In the genomic region with DNA sequence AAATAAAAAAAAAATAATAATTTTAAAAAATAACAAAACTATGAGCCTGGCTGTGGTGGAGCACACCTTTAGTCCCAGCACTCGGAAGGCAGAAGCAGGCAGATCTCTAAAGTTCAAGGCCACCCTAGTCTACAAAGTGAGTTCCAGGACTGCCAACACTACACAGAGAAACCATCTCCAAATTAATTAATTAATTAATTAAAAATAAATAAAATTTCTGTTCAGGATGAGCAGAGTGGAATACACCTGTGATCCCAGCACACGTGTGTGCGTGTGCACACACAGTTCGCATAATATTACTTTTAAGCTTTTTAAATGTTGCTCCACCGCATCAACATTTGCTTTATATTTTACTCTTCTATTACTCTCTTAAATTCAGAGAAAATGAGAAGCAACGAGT, we compare ENCODE assay signal across 7 mouse cellular contexts. TPM values are rescaled to one million over a fixed set of nuclear protein-coding genes. Genes with fewer than 3 reads are reported as not detected.
DNase-seq lines count a peak whose midpoint lies in the region; ATAC-seq lines count a peak whose summit lies in the region.

No protein-coding gene starts in this region.

- DNase-seq in lung, postnatal 10 days, result no peak
- no peak for DNase-seq in forebrain, embryonic 11.5 days (ENCODE audit: low spot score)
- no peak for DNase-seq in adrenal gland, adult 8-10 months
- no peak for DNase-seq in frontal cortex, postnatal 25 days (ENCODE audit: low spot score in 2 of 2)

- no peak for ATAC-seq in lung, embryonic 16.5 days (ENCODE audit: low read depth)
- ATAC-seq in forebrain, embryonic 11.5 days (replicated peaks; ENCODE audit: low FRiP score), result peak; percentile 19; the same call in 1 of the 2 replicates
- no peak for ATAC-seq in limb, embryonic 13.5 days (ENCODE audit: low FRiP score, low read depth)
- no peak for ATAC-seq in stomach, embryonic 14.5 days (ENCODE audit: insufficient number of reproducible peaks, insufficient read depth, low FRiP score, low read depth)

- no peaks in the 10 kb centered on the region for H3K9me3 ChIP-seq in lung, embryonic 16.5 days (ENCODE audit: control insufficient read depth, low read length)
- no peaks in the 10 kb centered on the region for H3K9me3 ChIP-seq in forebrain, embryonic 11.5 days (ENCODE audit: control insufficient read depth, low read length)
- H3K9me3 ChIP-seq in limb, embryonic 13.5 days, result no peaks in the 10 kb centered on the region
- H3K9me3 ChIP-seq in stomach, embryonic 14.5 days (ENCODE audit: control insufficient read depth, low read depth, low read length), result no peaks in the 10 kb centered on the region

- peak overlapping the region; percentile 94 for H3K4me3 ChIP-seq in lung, embryonic 16.5 days (ENCODE audit: low read length)
- H3K4me3 ChIP-seq in forebrain, embryonic 11.5 days (ENCODE audit: low read depth, low read length), result peak overlapping the region; percentile 83
- H3K4me3 ChIP-seq in limb, embryonic 13.5 days, result peak overlapping the region; percentile 94
- H3K4me3 ChIP-seq in stomach, embryonic 14.5 days (ENCODE audit: low read depth, low read length), result peak overlapping the region; percentile 95

- peak overlapping the region; percentile 83; the same call in 1 of the 2 replicates for H3K27ac ChIP-seq in lung, embryonic 16.5 days (ENCODE audit: low read length)
- H3K27ac ChIP-seq in forebrain, embryonic 11.5 days (ENCODE audit: low read depth, low read length), result no peak overlapping the region
- peak overlapping the region; percentile 86; the same call in 1 of the 2 replicates for H3K27ac ChIP-seq in limb, embryonic 13.5 days
- no peak overlapping the region; the same call in 1 of the 2 replicates for H3K27ac ChIP-seq in stomach, embryonic 14.5 days (ENCODE audit: low read length)

- H3K4me2 ChIP-seq in lung, embryonic 16.5 days (ENCODE audit: low read depth, low read length), result peak overlapping the region; percentile 80
- H3K4me2 ChIP-seq in forebrain, embryonic 11.5 days (ENCODE audit: low read depth, low read length, severe bottlenecking), result peak overlapping the region; percentile 67
- peak overlapping the region; percentile 73 for H3K4me2 ChIP-seq in limb, embryonic 13.5 days (replicated peaks)
- peak overlapping the region; percentile 52 for H3K4me2 ChIP-seq in stomach, embryonic 14.5 days (replicated peaks; ENCODE audit: low read depth, low read length)

- peaks cover 11% of the 10 kb centered on the region for H3K36me3 ChIP-seq in lung, embryonic 16.5 days (ENCODE audit: control insufficient read depth, insufficient read depth, low read length)
- H3K36me3 ChIP-seq in forebrain, embryonic 11.5 days (ENCODE audit: control insufficient read depth, insufficient read depth, low read length), result no peaks in the 10 kb centered on the region; the same call in 1 of the 2 replicates
- H3K36me3 ChIP-seq in limb, embryonic 13.5 days, result peaks cover 21% of the 10 kb centered on the region
- H3K36me3 ChIP-seq in stomach, embryonic 14.5 days (ENCODE audit: control insufficient read depth, insufficient read depth, low read length), result peaks cover 18% of the 10 kb centered on the region

- H3K27me3 ChIP-seq in lung, embryonic 16.5 days (ENCODE audit: control insufficient read depth, insufficient read depth, low read depth, low read length), result no peaks in the 10 kb centered on the region
- no peaks in the 10 kb centered on the region for H3K27me3 ChIP-seq in forebrain, embryonic 11.5 days (ENCODE audit: control insufficient read depth, insufficient read depth, low read length)
- no peaks in the 10 kb centered on the region for H3K27me3 ChIP-seq in limb, embryonic 13.5 days
- H3K27me3 ChIP-seq in stomach, embryonic 14.5 days (ENCODE audit: control insufficient read depth, insufficient read depth, low read length), result no peaks in the 10 kb centered on the region

- H3K9ac ChIP-seq in lung, embryonic 16.5 days (ENCODE audit: low read length), result peak overlapping the region; percentile 92
- peak overlapping the region; percentile 93 for H3K9ac ChIP-seq in forebrain, embryonic 11.5 days (ENCODE audit: low read length)
- H3K9ac ChIP-seq in limb, embryonic 13.5 days, result peak overlapping the region; percentile 92
- peak overlapping the region; percentile 78 for H3K9ac ChIP-seq in stomach, embryonic 14.5 days (replicated peaks; ENCODE audit: low read depth, low read length)

- H3K4me1 ChIP-seq in lung, embryonic 16.5 days (replicated peaks; ENCODE audit: control insufficient read depth, insufficient read depth, low read length), result peaks cover 11% of the 10 kb centered on the region
- H3K4me1 ChIP-seq in forebrain, embryonic 11.5 days (replicated peaks; ENCODE audit: control insufficient read depth, insufficient read depth, low read length), result no peaks in the 10 kb centered on the region; the same call in 1 of the 2 replicates
- H3K4me1 ChIP-seq in limb, embryonic 13.5 days, result peaks cover 12% of the 10 kb centered on the region
- no peaks in the 10 kb centered on the region for H3K4me1 ChIP-seq in stomach, embryonic 14.5 days (ENCODE audit: control insufficient read depth, insufficient read depth, low read length)

- WGBS in lung, embryonic 16.5 days, result 16% methylated on average over 6 of the region's 6 CpGs
- WGBS in forebrain, embryonic 11.5 days, result 19% methylated on average over 6 of the region's 6 CpGs
- 16% methylated on average over 6 of the region's 6 CpGs for WGBS in limb, embryonic 13.5 days
- 15% methylated on average over 6 of the region's 6 CpGs for WGBS in stomach, embryonic 14.5 days

RNA-seq across cellular contexts. Expression of a gene that starts 0.8 kb away (rescaled TPM):
- 68.5 and 73.5 TPM in 2 replicates for polyA plus RNA-seq in lung, embryonic 16.5 days (2015; fragmentation: Nextera tagmentation; extraction: Ambion mirVana)
- 82.6 and 105 TPM in 2 replicates for polyA plus RNA-seq in forebrain, embryonic 11.5 days (2014; fragmentation: Nextera tagmentation; extraction: Ambion mirVana)
- polyA plus RNA-seq in limb, embryonic 13.5 days (2015; fragmentation: Nextera tagmentation; extraction: Ambion mirVana), result 86.0 and 93.9 TPM in 2 replicates
- 72.8 and 75.7 TPM in 2 replicates for polyA plus RNA-seq in stomach, embryonic 14.5 days (2014; fragmentation: Nextera tagmentation; extraction: Ambion mirVana)
- 10 to 100 TPM; 31.7 to 42.7 (median 35.5) TPM for total RNA-seq in adrenal gland, adult 8-10 months (2022)

RNA-seq across cellular contexts. Expression of a gene that starts 39.0 kb away (rescaled TPM):
- not detected in 2 replicates for polyA plus RNA-seq in lung, embryonic 16.5 days (2015; fragmentation: Nextera tagmentation; extraction: Ambion mirVana)
- not detected in 2 replicates for polyA plus RNA-seq in forebrain, embryonic 11.5 days (2014; fragmentation: Nextera tagmentation; extraction: Ambion mirVana)
- polyA plus RNA-seq in limb, embryonic 13.5 days (2015; fragmentation: Nextera tagmentation; extraction: Ambion mirVana), result 0.04 TPM in 1 of 2 replicates, not detected in the other
- polyA plus RNA-seq in stomach, embryonic 14.5 days (2014; fragmentation: Nextera tagmentation; extraction: Ambion mirVana), result 0.07 and 0.14 TPM in 2 replicates
- total RNA-seq in adrenal gland, adult 8-10 months (2022), result under 1 TPM in 3 of 4 experiments, not detected in 1; 0.06 to 0.08 (median 0.07) TPM

Comparison
In these comparisons a context has a peak if more than half of its experiments do, and no peak if none do; other contexts are left out.
1. H3K27ac ChIP-seq: peak in lung, embryonic 16.5 days (single experiment) and limb, embryonic 13.5 days (single experiment); none in forebrain, embryonic 11.5 days (single experiment) and stomach, embryonic 14.5 days (single experiment).
2. Peak in every context shown above with its lines, with median percentiles within 50 percentile points of each other: H3K4me2 ChIP-seq, H3K4me3 ChIP-seq and H3K9ac ChIP-seq.